Mouse (Mus musculus) lung, embryonic 14.5 days (tissue): ENCODE data around the gene Hprt. TPM values are rescaled to one million over a fixed set of nuclear protein-coding genes. Genes with fewer than 3 reads are reported as not detected.

Experiments
- ATAC-seq: fragments of 200-750 bp; cut with Nextera tagmentation; 2 replicates; pipeline ENCODE4 v1.8.0; 2017; ENCODE audit warnings: mild to moderate bottlenecking, moderate TSS enrichment, moderate library complexity; ENCODE audit not compliant: insufficient read depth
- DNase-seq: peaks from one replicate; pipeline ENCODE4 v3.0.0-alpha.2; 2015
- H3K27ac ChIP-seq: fragments of 300-500 bp; sonication (generic); 2 replicates; pipeline ENCODE4 v1.5.1; 2014; ENCODE audit warnings: low read depth, mild to moderate bottlenecking, moderate library complexity
- H3K27me3 ChIP-seq: fragments of 300-500 bp; sonication (generic); 2 replicates; pipeline ENCODE4 v1.6.1; 2014; ENCODE audit warnings: low read length, control low read depth; ENCODE audit not compliant: insufficient read depth
- H3K36me3 ChIP-seq: fragments of 300-500 bp; sonication (generic); 2 replicates; pipeline ENCODE4 v1.6.1; 2014; ENCODE audit warnings: control low read depth; ENCODE audit not compliant: insufficient read depth
- H3K4me1 ChIP-seq: fragments of 300-500 bp; sonication (generic); 2 replicates; pipeline ENCODE4 v1.6.1; 2014; ENCODE audit warnings: antibody characterized with exemption, control low read depth; ENCODE audit not compliant: insufficient read depth
- H3K4me2 ChIP-seq: fragments of 300-500 bp; sonication (generic); 2 replicates; pipeline ENCODE4 v1.6.1; 2014; ENCODE audit warnings: mild to moderate bottlenecking
- H3K4me3 ChIP-seq: fragments of 300-500 bp; sonication (generic); 2 replicates; pipeline ENCODE4 v1.5.1; 2014; ENCODE audit warnings: low read depth, low read length
- H3K9ac ChIP-seq: fragments of 300-500 bp; sonication (generic); 2 replicates; pipeline ENCODE4 v1.6.1; 2014
- H3K9me3 ChIP-seq: fragments of 300-500 bp; sonication (generic); 2 replicates; pipeline ENCODE4 v1.6.1; 2016; ENCODE audit warnings: low read depth, low read length, control low read depth
- CTCF ChIP-seq: IDR thresholded peaks from 2 replicates; pipeline ENCODE4 v1.5.1; 2016; ENCODE audit warnings: antibody characterized with exemption, low read depth
- WGBS: fragments of 180-500 bp; shearing (Covaris S2); extraction: QIAGEN DNeasy Blood & Tissue Kit; methylation state at CpG from one replicate; pipeline ENCODE4 v1.1.7; 2014; 5-methylcytosine and 5-hydroxymethylcytosine counted together
- polyA plus RNA-seq: library from polyadenylated mRNA; unstranded; fragments of >200 nt; fragmentation: Nextera tagmentation; extraction: Ambion mirVana; gene quantifications from 2 replicates; pipeline ENCODE4 v1.2.1, GENCODE M21; 2014

Hprt gene
- polyA plus RNA-seq, 1 experiment from 2014 or later = 157 TPM

GRCm38 (mm10) chrX:53039651-53040050 lies 51.7 kb downstream of the Hprt start:
- no peak for ATAC-seq
- 32% methylated on average over 5 of the region's 5 CpGs for WGBS
- peak; percentile 59 for DNase-seq
- Histone ChIP-seq H3K4me3 (no peak overlapping the region), H3K4me2 (no peak overlapping the region), H3K27me3 (no peaks in the 10 kb centered on the region), H3K9ac (no peak overlapping the region), H3K4me1 (0 out of 2 replicates have a peak, but pooled peaks cover 3% of the 10 kb centered on the region), H3K36me3 (no peaks in the 10 kb centered on the region), H3K9me3 (no peaks in the 10 kb centered on the region), H3K27ac (no peak overlapping the region; the same call in 1 of the 2 replicates)
- TF ChIP-seq CTCF = no peak

GRCm38 (mm10) chrX:53040138-53040537 lies 52.2 kb downstream of the Hprt start:
- no peaks in the 10 kb centered on the region for H3K27me3 ChIP-seq
- DNase-seq (no peak), ATAC-seq (no peak)
- H3K27ac ChIP-seq = no peak overlapping the region; the same call in 1 of the 2 replicates
- no peaks in the 10 kb centered on the region for H3K9me3 ChIP-seq
- H3K4me2 ChIP-seq = no peak overlapping the region
- 0 out of 2 replicates have a peak, but pooled peaks cover 3% of the 10 kb centered on the region for H3K4me1 ChIP-seq
- no peak for TF ChIP-seq CTCF
- H3K9ac ChIP-seq = no peak overlapping the region
- H3K4me3 ChIP-seq = no peak overlapping the region
- H3K36me3 ChIP-seq = no peaks in the 10 kb centered on the region
- 67% methylated on average over 6 of the region's 6 CpGs for WGBS

GRCm38 (mm10) chrX:53041006-53041405 lies 53.1 kb downstream of the Hprt start:
- Histone ChIP-seq H3K27me3 (no peaks in the 10 kb centered on the region), H3K9ac (no peak overlapping the region), H3K36me3 (no peaks in the 10 kb centered on the region), H3K4me1 (0 out of 2 replicates have a peak, but pooled peaks cover 3% of the 10 kb centered on the region), H3K4me3 (no peak overlapping the region), H3K27ac (no peak overlapping the region), H3K9me3 (no peaks in the 10 kb centered on the region), H3K4me2 (no peak overlapping the region)
- whole genome bisulfite sequencing = 79% methylated on average over 6 of the region's 6 CpGs
- ATAC-seq (no peak), DNase-seq (no peak)
- no peak for TF ChIP-seq CTCF

GRCm38 (mm10) chrX:53045187-53045903 lies 57.4 kb downstream of the Hprt start:
- no peak for TF ChIP-seq CTCF
- 0 out of 2 replicates have a peak, but pooled peaks cover 3% of the 10 kb centered on the region for H3K4me1 ChIP-seq
- 15% methylated on average over 10 of the region's 10 CpGs for WGBS
- no peaks in the 10 kb centered on the region for H3K9me3 ChIP-seq
- H3K36me3 ChIP-seq = no peaks in the 10 kb centered on the region
- peak overlapping the region; percentile 21 for H3K4me2 ChIP-seq
- no peak overlapping the region for H3K4me3 ChIP-seq
- H3K9ac ChIP-seq = no peak overlapping the region
- DNase-seq (peak; percentile 82), ATAC-seq (peak; percentile 76)
- H3K27me3 ChIP-seq = no peaks in the 10 kb centered on the region
- peak overlapping the region; percentile 81 for H3K27ac ChIP-seq

GRCm38 (mm10) chrX:53046033-53046432 lies 58.1 kb downstream of the Hprt start:
- H3K9ac ChIP-seq = no peak overlapping the region
- DNase-seq (peak; percentile 26), ATAC-seq (peak; percentile 31; the same call in 1 of the 2 replicates)
- H3K4me1 ChIP-seq = 0 out of 2 replicates have a peak, but pooled peaks cover 3% of the 10 kb centered on the region
- H3K9me3 ChIP-seq = no peaks in the 10 kb centered on the region
- no peaks in the 10 kb centered on the region for H3K27me3 ChIP-seq
- H3K4me3 ChIP-seq = no peak overlapping the region
- H3K4me2 ChIP-seq = peak overlapping the region; percentile 21
- WGBS = 34% methylated on average over 4 of the region's 4 CpGs
- TF ChIP-seq CTCF = no peak
- peak overlapping the region; percentile 81 for H3K27ac ChIP-seq
- H3K36me3 ChIP-seq = no peaks in the 10 kb centered on the region

GRCm38 (mm10) chrX:53046911-53047310 lies 59.0 kb downstream of the Hprt start:
- no peak for TF ChIP-seq CTCF
- no peak overlapping the region for H3K4me3 ChIP-seq
- H3K4me1 ChIP-seq = 0 out of 2 replicates have a peak, but pooled peaks cover 3% of the 10 kb centered on the region
- H3K4me2 ChIP-seq = no peak overlapping the region
- no peaks in the 10 kb centered on the region for H3K9me3 ChIP-seq
- H3K27ac ChIP-seq = peak overlapping the region; percentile 81; the same call in 1 of the 2 replicates
- no peaks in the 10 kb centered on the region for H3K36me3 ChIP-seq
- ATAC-seq (peak; percentile 55; the same call in 1 of the 2 replicates), DNase-seq (peak; percentile 20)
- no peaks in the 10 kb centered on the region for H3K27me3 ChIP-seq
- 14% methylated on average over 2 of the region's 2 CpGs for WGBS
- H3K9ac ChIP-seq = no peak overlapping the region

GRCm38 (mm10) chrX:53049196-53049595 lies 61.3 kb downstream of the Hprt start:
- WGBS = 44% methylated on average over 4 of the region's 4 CpGs
- no peak for TF ChIP-seq CTCF

More at GRCm38 (mm10) chrX:53049196-53049595, 61.3 kb downstream of the Hprt start:
- no peak overlapping the region for H3K9ac ChIP-seq
- DNase-seq (no peak), ATAC-seq (no peak)
- no peak overlapping the region for H3K4me3 ChIP-seq
- no peak overlapping the region for H3K27ac ChIP-seq
- H3K4me2 ChIP-seq = no peak overlapping the region
- H3K4me1 ChIP-seq = 0 out of 2 replicates have a peak, but pooled peaks cover 6% of the 10 kb centered on the region
- H3K36me3 ChIP-seq = peaks cover 6% of the 10 kb centered on the region; the same call in 1 of the 2 replicates
- no peaks in the 10 kb centered on the region for H3K9me3 ChIP-seq
- no peaks in the 10 kb centered on the region for H3K27me3 ChIP-seq
